Mouse (Mus musculus) stomach, embryonic 15.5 days (tissue): ENCODE measurements around the gene Trim17. TPM values are rescaled to one million over a fixed set of nuclear protein-coding genes. Genes with fewer than 3 reads are reported as not detected.
"Not testable (repeated sequence)": the region's sequence is repeated elsewhere in the genome, so short reads cannot be mapped to it uniquely, and the experiment has no call there.

Source experiments
- ATAC-seq: fragments of 200-750 bp; cut with Nextera tagmentation; 2 replicates; pipeline ENCODE4 v1.8.0; 2017; ENCODE audit warnings: low read depth, moderate number of reproducible peaks, moderate TSS enrichment; ENCODE audit not compliant: insufficient read depth, low FRiP score
- H3K27ac ChIP-seq: fragments of 300-500 bp; sonication (generic); 2 replicates; pipeline ENCODE4 v1.5.1; 2015; ENCODE audit warnings: mild to moderate bottlenecking, inconsistent platforms
- H3K27me3 ChIP-seq: fragments of 300-500 bp; sonication (generic); replicated peaks from 2 replicates; pipeline ENCODE4 v1.6.1; 2015; ENCODE audit warnings: inconsistent platforms
- H3K36me3 ChIP-seq: fragments of 300-500 bp; sonication (generic); 2 replicates; pipeline ENCODE4 v1.6.1; 2015; ENCODE audit warnings: inconsistent platforms
- H3K4me1 ChIP-seq: fragments of 300-500 bp; sonication (generic); 2 replicates; pipeline ENCODE4 v1.6.1; 2015; ENCODE audit warnings: inconsistent platforms
- H3K4me2 ChIP-seq: fragments of 300-500 bp; sonication (generic); 2 replicates; pipeline ENCODE4 v1.6.1; 2015; ENCODE audit warnings: mild to moderate bottlenecking, inconsistent platforms
- H3K4me3 ChIP-seq: fragments of 300-500 bp; sonication (generic); replicated peaks from 2 replicates; pipeline ENCODE4 v1.5.1; 2015; ENCODE audit warnings: inconsistent platforms
- H3K9ac ChIP-seq: fragments of 300-500 bp; sonication (generic); 2 replicates; pipeline ENCODE4 v1.6.1; 2015; ENCODE audit warnings: inconsistent platforms
- H3K9me3 ChIP-seq: fragments of 300-500 bp; sonication (generic); 2 replicates; pipeline ENCODE4 v1.6.1; 2016; ENCODE audit warnings: inconsistent platforms
- WGBS: fragments of 180-500 bp; shearing (Covaris S2); methylation state at CpG from one replicate; pipeline ENCODE4 v1.1.7; 2015; 5-methylcytosine and 5-hydroxymethylcytosine counted together
- polyA plus RNA-seq: library from polyadenylated mRNA; unstranded; fragments of >200 nt; fragmentation: Nextera tagmentation; extraction: Ambion mirVana; gene quantifications from 2 replicates; pipeline ENCODE4 v1.2.1, GENCODE M21; 2015

The Trim17 gene
- polyA plus RNA-seq, 1 experiment from 2014 or later = 0.19 TPM

- Histone ChIP-seq H3K27me3 (no peaks in the 10 kb centered on the region), H3K9me3 (no peaks in the 10 kb centered on the region), H3K36me3 (no peaks in the 10 kb centered on the region), H3K4me1 (peaks cover 14% of the 10 kb centered on the region; the same call in 1 of the 2 replicates), H3K27ac (peak within 1 kb of the TSS; percentile 89), H3K4me2 (peak within 1 kb of the TSS; percentile 69), H3K9ac (0 out of 2 replicates have a peak within 1 kb of the TSS, but pooled peaks have one; percentile 34), H3K4me3 (peak within 1 kb of the TSS; percentile 46)
- under 1% methylated on average over 48 of the region's 48 CpGs for WGBS
- peak; percentile 89 for ATAC-seq
Measured at GRCm38 (mm10) chr11:58948542-58949479, 5.7 kb upstream of the Trim17 start, which contains the start of gene Hist3h2ba. Gene Hist3h2ba, plus strand, starts transcription at chr11:58948920.

- peak overlapping the region; percentile 89 for H3K27ac ChIP-seq
- H3K4me2 ChIP-seq = peak overlapping the region; percentile 69
- H3K36me3 ChIP-seq = no peaks in the 10 kb centered on the region
- 0 out of 2 replicates have a peak overlapping the region, but pooled peaks have one; percentile 12 for H3K9ac ChIP-seq
- no peak for ATAC-seq
- H3K4me3 ChIP-seq = peak overlapping the region; percentile 46
- no peaks in the 10 kb centered on the region for H3K27me3 ChIP-seq
- H3K9me3 ChIP-seq = no peaks in the 10 kb centered on the region
- WGBS = 12% methylated on average over 20 of the region's 20 CpGs
- H3K4me1 ChIP-seq = peaks cover 14% of the 10 kb centered on the region; the same call in 1 of the 2 replicates
Measured at GRCm38 (mm10) chr11:58949480-58950431, 4.7 kb upstream of the Trim17 start.

GRCm38 (mm10) chr11:58951210-58951609 is 3.3 kb upstream of the Trim17 start:
- Histone ChIP-seq H3K9ac (no peak overlapping the region), H3K4me1 (peaks cover 14% of the 10 kb centered on the region; the same call in 1 of the 2 replicates), H3K27me3 (no peaks in the 10 kb centered on the region), H3K27ac (no peak overlapping the region), H3K4me3 (no peak overlapping the region), H3K4me2 (no peak overlapping the region), H3K36me3 (no peaks in the 10 kb centered on the region), H3K9me3 (no peaks in the 10 kb centered on the region)
- WGBS = 76% methylated on average over 5 of the region's 5 CpGs
- ATAC-seq = no peak

- Histone ChIP-seq H3K4me3 (peak overlapping the region; percentile 60), H3K27ac (peak overlapping the region; percentile 100), H3K27me3 (no peaks in the 10 kb centered on the region), H3K9ac (peak overlapping the region; percentile 54), H3K36me3 (peaks cover 8% of the 10 kb centered on the region; the same call in 1 of the 2 replicates), H3K4me2 (peak overlapping the region; percentile 95), H3K4me1 (peaks cover 27% of the 10 kb centered on the region), H3K9me3 (no peaks in the 10 kb centered on the region)
- WGBS = under 1% methylated on average over 33 of the region's 33 CpGs
- peak; percentile 8; the same call in 1 of the 2 replicates for ATAC-seq
Measured at GRCm38 (mm10) chr11:58953351-58954169, 925 bp upstream of the Trim17 start.

GRCm38 (mm10) chr11:58954170-58954419 is 390 bp upstream of the Trim17 start:
- H3K36me3 ChIP-seq, H3K27me3 ChIP-seq, H3K9me3 ChIP-seq, ATAC-seq: not testable (repeated sequence)
- H3K4me2 ChIP-seq = peak overlapping the region; percentile 95
- H3K4me1 ChIP-seq = peaks cover 28% of the 10 kb centered on the region
- peak overlapping the region; percentile 100 for H3K27ac ChIP-seq
- H3K9ac ChIP-seq = peak overlapping the region; percentile 54
- H3K4me3 ChIP-seq = peak overlapping the region; percentile 60
- under 1% methylated on average over 17 of the region's 17 CpGs for WGBS

GRCm38 (mm10) chr11:58955143-58955867 is 820 bp downstream of the Trim17 start:
- ATAC-seq = peak; percentile 28; the same call in 1 of the 2 replicates

GRCm38 (mm10) chr11:58955868-58956257 is 1.4 kb downstream of the Trim17 start:
- WGBS = 13% methylated on average over 8 of the region's 8 CpGs
- H3K4me2 ChIP-seq = peak overlapping the region; percentile 95
- H3K4me3 ChIP-seq = peak overlapping the region; percentile 60
- peaks cover 8% of the 10 kb centered on the region; the same call in 1 of the 2 replicates for H3K36me3 ChIP-seq
- no peaks in the 10 kb centered on the region for H3K9me3 ChIP-seq
- H3K4me1 ChIP-seq = peaks cover 27% of the 10 kb centered on the region
- no peak for ATAC-seq
- no peaks in the 10 kb centered on the region for H3K27me3 ChIP-seq
- peak overlapping the region; percentile 100 for H3K27ac ChIP-seq
- H3K9ac ChIP-seq = peak overlapping the region; percentile 62

More at GRCm38 (mm10) chr11:58955143-58955867, 820 bp downstream of the Trim17 start:
- peak overlapping the region; percentile 100 for H3K27ac ChIP-seq
- H3K4me3 ChIP-seq = peak overlapping the region; percentile 60
- peaks cover 27% of the 10 kb centered on the region for H3K4me1 ChIP-seq
- H3K36me3 ChIP-seq = peaks cover 8% of the 10 kb centered on the region; the same call in 1 of the 2 replicates
- peak overlapping the region; percentile 62 for H3K9ac ChIP-seq
- under 1% methylated on average over 20 of the region's 20 CpGs for WGBS
- H3K4me2 ChIP-seq = peak overlapping the region; percentile 95
- H3K9me3 ChIP-seq = no peaks in the 10 kb centered on the region
- H3K27me3 ChIP-seq = no peaks in the 10 kb centered on the region

GRCm38 (mm10) chr11:58957226-58957914 is 2.9 kb downstream of the Trim17 start:
- WGBS = 75% methylated on average over 5 of the region's 5 CpGs
- H3K27ac ChIP-seq = no peak overlapping the region
- H3K9me3 ChIP-seq = no peaks in the 10 kb centered on the region
- H3K4me3 ChIP-seq = peak overlapping the region; percentile 60; the same call in 1 of the 2 replicates
- H3K9ac ChIP-seq = no peak overlapping the region
- peaks cover 8% of the 10 kb centered on the region; the same call in 1 of the 2 replicates for H3K27me3 ChIP-seq
- H3K36me3 ChIP-seq = peaks cover 8% of the 10 kb centered on the region; the same call in 1 of the 2 replicates
- H3K4me1 ChIP-seq = peaks cover 27% of the 10 kb centered on the region
- no peak for ATAC-seq
- H3K4me2 ChIP-seq = peak overlapping the region; percentile 95

GRCm38 (mm10) chr11:58958536-58958935 is 4.1 kb downstream of the Trim17 start:
- H3K9ac ChIP-seq = no peak overlapping the region
- no peaks in the 10 kb centered on the region for H3K9me3 ChIP-seq
- H3K27ac ChIP-seq = no peak overlapping the region
- WGBS = 87% methylated on average over 6 of the region's 6 CpGs
- no peak overlapping the region for H3K4me3 ChIP-seq
- no peak overlapping the region; the same call in 1 of the 2 replicates for H3K4me2 ChIP-seq
- ATAC-seq = no peak
- peaks cover 8% of the 10 kb centered on the region; the same call in 1 of the 2 replicates for H3K36me3 ChIP-seq
- H3K27me3 ChIP-seq = peaks cover 8% of the 10 kb centered on the region; the same call in 1 of the 2 replicates
- peaks cover 25% of the 10 kb centered on the region for H3K4me1 ChIP-seq
